Mouse (Mus musculus) liver, embryonic 14.5 days (tissue): ENCODE measurements around the gene Nudt5. TPM values are rescaled to one million over a fixed set of nuclear protein-coding genes. Genes with fewer than 3 reads are reported as not detected.

Source experiments
- ATAC-seq: fragments of 200-750 bp; cut with Nextera tagmentation; 2 replicates; pipeline ENCODE4 v1.8.0; 2017; ENCODE audit warnings: moderate number of reproducible peaks, mild to moderate bottlenecking, moderate library complexity; ENCODE audit not compliant: insufficient read depth
- DNase-seq, 3 experiments: peaks; one replicate each; pipeline ENCODE4 v3.0.0-alpha.2; 2012 to 2013; ENCODE audit warnings: low read depth in 3 of 3, low spot score in 3 of 3
- H3K27ac ChIP-seq: fragments of 300-500 bp; sonication (generic); 2 replicates; pipeline ENCODE4 v1.5.1; 2014; ENCODE audit warnings: moderate library complexity, mild to moderate bottlenecking, control low read depth, inconsistent platforms
- H3K27me3 ChIP-seq: fragments of 300-500 bp; sonication (generic); 2 replicates; pipeline ENCODE4 v1.6.1; 2014; ENCODE audit warnings: mild to moderate bottlenecking, low read length, moderate library complexity; ENCODE audit not compliant: control insufficient read depth, insufficient read depth
- H3K36me3 ChIP-seq: fragments of 300-500 bp; sonication (generic); replicated peaks from 2 replicates; pipeline ENCODE4 v1.6.1; 2014; ENCODE audit warnings: low read depth; ENCODE audit not compliant: control insufficient read depth, insufficient read depth
- H3K4me1 ChIP-seq, 2 experiments: fragments of 200-500 bp in 1 of 2; fragments of 300-500 bp in 1 of 2; sonication (generic) in 1 of 2; replicated peaks; 2 replicates each; pipeline ENCODE4 v1.6.1; 2012 to 2014; ENCODE audit warnings: antibody characterized with exemption in 1 of 2, inconsistent platforms in 1 of 2, low read length in 1 of 2; ENCODE audit not compliant: control insufficient read depth in 2 of 2, insufficient read depth in 2 of 2
- H3K4me2 ChIP-seq: fragments of 300-500 bp; sonication (generic); 2 replicates; pipeline ENCODE4 v1.6.1; 2014; ENCODE audit warnings: low read depth, mild to moderate bottlenecking, control low read depth, moderate library complexity
- H3K4me3 ChIP-seq, 2 experiments: fragments of 200-500 bp in 1 of 2; fragments of 300-500 bp in 1 of 2; sonication (generic) in 1 of 2; 2 replicates each; pipeline ENCODE4 v1.5.1; 2012 to 2014; ENCODE audit warnings: low read depth in 2 of 2, low read length in 2 of 2, mild to moderate bottlenecking in 2 of 2, control low read depth in 1 of 2, inconsistent platforms in 1 of 2, moderate library complexity in 1 of 2; ENCODE audit not compliant: insufficient read depth in 1 of 2
- H3K9ac ChIP-seq: fragments of 300-500 bp; sonication (generic); replicated peaks from 2 replicates; pipeline ENCODE4 v1.6.1; 2014; ENCODE audit warnings: mild to moderate bottlenecking, control low read depth, moderate library complexity
- H3K9me3 ChIP-seq: fragments of 300-500 bp; sonication (generic); 2 replicates; pipeline ENCODE4 v1.6.1; 2016; ENCODE audit warnings: low read length, mixed read lengths; ENCODE audit not compliant: control insufficient read depth
- CTCF ChIP-seq: IDR thresholded peaks from 2 replicates; pipeline ENCODE4 v1.5.1; 2016; ENCODE audit warnings: antibody characterized with exemption, low read depth, control low read depth
- EP300 ChIP-seq: IDR thresholded peaks from 2 replicates; pipeline ENCODE4 v1.6.1; 2016; ENCODE audit warnings: antibody characterized with exemption, low read depth
- WGBS: fragments of 180-500 bp; shearing (Covaris S2); extraction: QIAGEN DNeasy Blood & Tissue Kit; methylation state at CpG from one replicate; pipeline ENCODE4 v1.1.7; 2014; ENCODE audit not compliant: insufficient replicate concordance; 5-methylcytosine and 5-hydroxymethylcytosine counted together
- polyA plus RNA-seq, 2 experiments: library from polyadenylated mRNA; depleted of rRNA in 1 of 2; stranded (reverse) in 1 of 2; unstranded in 1 of 2; fragments of >200 nt; fragmentation: Nextera tagmentation in 1 of 2; extraction: Ambion mirVana in 1 of 2; gene quantifications; 2 replicates each; pipeline versions ENCODE4 v1.2.1 to v1.2.3; 2012 to 2014

Nudt5 gene
- polyA plus RNA-seq, 2 experiments = 17.8 to 47.3 TPM

- Histone ChIP-seq H3K4me1 (peaks cover 0 to 11% of the 10 kb centered on the region in 2 experiments; a peak in 2 of 4 replicates), H3K27me3 (no peaks in the 10 kb centered on the region), H3K9ac (no peak overlapping the region), H3K9me3 (no peaks in the 10 kb centered on the region), H3K4me2 (no peak overlapping the region), H3K27ac (no peak overlapping the region), H3K36me3 (peaks cover 26% of the 10 kb centered on the region), H3K4me3 (no peak overlapping the region)
- ATAC-seq = no peak
- TF ChIP-seq EP300 (no peak), CTCF (no peak)
- WGBS = 83% methylated on average over 10 of the region's 10 CpGs
- DNase-seq = no peak
Measured at GRCm38 (mm10) chr2:5821264-5821663, 23.6 kb upstream of the Nudt5 start.

DNA sequence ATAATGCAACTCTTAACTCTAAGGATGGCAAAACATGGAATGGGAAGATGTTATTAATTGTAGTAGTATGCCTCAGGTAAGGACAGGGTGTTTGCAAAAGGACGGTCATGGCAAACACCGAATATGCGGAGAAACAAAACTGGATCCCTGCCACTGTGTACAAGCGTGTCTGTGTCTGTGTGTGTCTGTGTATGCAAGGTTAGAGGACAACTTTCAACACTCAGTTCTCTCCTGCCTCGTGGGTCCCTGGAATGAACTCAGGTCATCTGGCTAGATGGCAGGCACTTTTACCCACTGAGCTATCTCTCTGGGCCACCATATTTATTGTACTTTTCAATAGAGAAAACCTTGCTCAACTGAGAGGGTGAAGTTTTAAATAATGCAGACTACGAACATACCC lies 22.4 kb upstream of the Nudt5 start:
- Histone ChIP-seq H3K9me3 (no peaks in the 10 kb centered on the region), H3K36me3 (peaks cover 25% of the 10 kb centered on the region), H3K4me1 (peaks cover 0 to 11% of the 10 kb centered on the region in 2 experiments; a peak in 2 of 4 replicates), H3K27ac (no peak overlapping the region), H3K4me2 (no peak overlapping the region), H3K4me3 (no peak overlapping the region), H3K27me3 (no peaks in the 10 kb centered on the region), H3K9ac (no peak overlapping the region)
- DNase-seq = no peak
- TF ChIP-seq EP300 (no peak), CTCF (no peak)
- ATAC-seq = no peak
- WGBS = 84% methylated on average over 6 of the region's 6 CpGs

DNA sequence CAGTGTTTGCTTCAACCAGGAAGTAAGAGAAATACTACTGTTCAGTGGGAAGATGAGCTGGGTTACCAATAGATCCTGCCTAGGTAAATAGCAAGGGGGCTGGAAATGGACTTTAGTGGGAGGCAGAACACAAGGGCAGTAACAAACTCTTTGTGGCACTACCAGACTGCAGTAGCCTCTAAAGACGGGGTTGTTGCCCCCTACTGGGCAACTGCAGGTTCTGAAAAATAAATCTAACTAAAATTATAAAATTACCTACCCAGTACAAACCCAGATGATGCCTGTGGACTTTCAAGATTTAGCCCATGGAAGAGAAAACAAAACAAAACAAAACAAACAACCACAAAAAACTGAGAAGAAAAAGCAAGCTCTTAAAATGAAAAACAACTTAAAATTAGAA lies 20.6 kb upstream of the Nudt5 start:
- Histone ChIP-seq H3K36me3 (peaks cover 15% of the 10 kb centered on the region), H3K27me3 (no peaks in the 10 kb centered on the region), H3K4me1 (peaks cover 0 to 11% of the 10 kb centered on the region in 2 experiments; a peak in 2 of 4 replicates), H3K4me2 (no peak overlapping the region), H3K27ac (no peak overlapping the region), H3K4me3 (no peak overlapping the region), H3K9ac (no peak overlapping the region), H3K9me3 (no peaks in the 10 kb centered on the region)
- TF ChIP-seq CTCF (peak; percentile 27), EP300 (no peak)
- 27% methylated on average over 1 of the region's 1 CpGs for WGBS
- DNase-seq (no peak), ATAC-seq (no peak)

- ATAC-seq = no peak
- H3K4me1 ChIP-seq = peaks cover 0 to 11% of the 10 kb centered on the region in 2 experiments; a peak in 2 of 4 replicates
- H3K27me3 ChIP-seq = no peaks in the 10 kb centered on the region
- no peak overlapping the region for H3K4me2 ChIP-seq
- no peaks in the 10 kb centered on the region for H3K9me3 ChIP-seq
- H3K36me3 ChIP-seq = peaks cover 11% of the 10 kb centered on the region
- no peak overlapping the region for H3K4me3 ChIP-seq
- TF ChIP-seq CTCF (no peak), EP300 (no peak)
- WGBS = 39% methylated on average over 5 of the region's 5 CpGs
- no peak overlapping the region for H3K9ac ChIP-seq
- H3K27ac ChIP-seq = no peak overlapping the region
- no peak for DNase-seq
Measured at GRCm38 (mm10) chr2:5824685-5825084, 20.1 kb upstream of the Nudt5 start.

DNA sequence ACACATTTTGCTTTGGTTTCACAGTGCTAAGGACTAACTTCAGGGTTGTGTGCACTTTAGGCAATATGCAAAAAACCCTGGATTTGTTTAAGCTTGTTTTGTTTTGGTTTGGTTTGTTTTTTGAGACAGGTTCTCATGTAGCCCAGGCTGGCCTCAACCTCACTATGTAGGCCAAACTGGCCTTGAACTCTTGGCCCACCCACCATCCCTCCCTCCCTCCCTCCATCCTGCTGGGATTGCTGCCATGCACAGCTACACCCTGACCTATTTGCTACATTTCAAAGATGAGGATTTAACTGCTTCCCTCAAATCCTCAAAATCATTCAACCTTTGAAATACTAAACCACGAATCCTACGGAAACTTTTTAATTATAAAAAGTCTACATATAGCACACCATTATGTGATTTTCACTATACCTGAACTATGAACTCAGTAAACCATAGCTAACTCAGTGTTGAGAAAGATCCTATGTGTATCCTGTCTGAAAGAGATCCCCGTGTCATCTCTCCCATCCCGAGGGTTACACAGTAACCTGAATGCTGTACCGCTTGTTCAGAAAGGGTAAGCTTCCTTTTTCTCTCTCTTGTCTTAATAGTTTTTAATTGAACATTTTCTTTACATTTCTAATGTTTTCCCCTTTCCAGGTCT lies 19.4 kb upstream of the Nudt5 start:
- WGBS = 81% methylated on average over 5 of the region's 5 CpGs
- no peak for TF ChIP-seq CTCF
- no peak for TF ChIP-seq EP300
- Histone ChIP-seq H3K4me2 (no peak overlapping the region), H3K9ac (no peak overlapping the region), H3K9me3 (no peaks in the 10 kb centered on the region), H3K27me3 (no peaks in the 10 kb centered on the region), H3K4me3 (no peak overlapping the region), H3K36me3 (peaks cover 8% of the 10 kb centered on the region), H3K27ac (no peak overlapping the region), H3K4me1 (peaks cover 0 to 11% of the 10 kb centered on the region in 2 experiments; a peak in 2 of 4 replicates)
- peak; percentile 55; the same call in 1 of the 2 replicates for ATAC-seq
- no peak for DNase-seq
